Mouse (Mus musculus): ENCODE results near the gene Zfyve28.

DNA sequence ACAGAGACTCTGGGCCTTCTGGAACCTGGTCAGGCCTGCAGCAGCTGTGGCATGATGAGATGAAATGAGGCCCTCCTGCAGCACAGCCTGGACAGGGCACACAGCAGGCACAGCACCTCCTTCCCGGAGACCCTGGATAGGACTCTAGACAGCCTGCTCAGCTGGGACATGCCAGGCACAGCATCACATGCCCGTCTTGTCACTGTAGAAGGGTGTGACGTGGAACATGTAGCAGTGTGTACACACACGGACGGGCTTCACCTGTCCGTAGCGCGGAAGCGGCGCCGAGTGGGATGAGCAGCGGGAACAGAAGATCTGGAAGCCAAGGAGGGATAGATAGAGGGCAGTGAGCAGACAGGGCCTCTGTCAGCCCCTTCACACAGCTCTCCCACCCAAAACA lies 92.5 kb downstream of the Zfyve28 start:
- no peak for TF ChIP-seq CTCF (IDR thresholded peaks at IDR 0.05; ENCODE audit: low read depth)
- no peak for TF ChIP-seq EP300 (IDR thresholded peaks at IDR 0.05; ENCODE audit: low read depth)
